Mouse (Mus musculus) heart, postnatal 36 days (tissue): ENCODE results near the gene Trpv3. TPM values are rescaled to one million over a fixed set of nuclear protein-coding genes. Genes with fewer than 3 reads are reported as not detected.

Experiments
- DNase-seq, 2 experiments: peaks; one replicate each; pipeline ENCODE4 v3.0.0; 2021 to 2022
- intact Hi-C: fragments of 180-260 bp; cut with DNase I; formaldehyde crosslinking; loops from one replicate; pipeline ENCODE4 v1.15.1; 2025
- total RNA-seq, 2 experiments: library from RNA; stranded (reverse); gene quantifications; 2 replicates each; pipeline ENCODE4 v1.2.3; 2021

Gene Trpv3
- total RNA-seq = under 1 TPM in 1 of 2 experiments, not detected in 1; 0.05 TPM

DNA sequence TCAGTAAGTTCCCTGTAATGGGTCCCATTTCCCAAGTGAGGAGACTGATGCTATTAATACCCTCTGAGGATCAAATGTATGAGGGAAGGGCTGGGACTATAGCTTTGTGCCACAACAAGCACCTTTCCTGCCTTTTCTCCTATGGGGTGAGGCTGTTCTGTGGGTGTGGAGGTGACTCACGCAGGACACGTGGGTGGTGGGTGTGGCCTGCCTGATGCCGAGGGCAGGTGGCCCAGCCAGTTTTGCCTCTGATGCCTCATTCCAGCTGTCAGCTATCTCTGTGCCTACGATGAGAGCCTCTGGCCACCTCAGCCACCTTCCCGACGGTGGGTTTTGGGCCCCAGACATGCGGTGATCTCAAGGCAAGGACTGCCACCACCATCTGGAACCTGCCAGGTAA is at the start of gene Trpv3:
Gene Trpv3, plus strand, starts transcription at position 122 of the 400 bp plus-strand sequence.
- intact Hi-C loops = no loop called here
- no peak for DNase-seq

DNA sequence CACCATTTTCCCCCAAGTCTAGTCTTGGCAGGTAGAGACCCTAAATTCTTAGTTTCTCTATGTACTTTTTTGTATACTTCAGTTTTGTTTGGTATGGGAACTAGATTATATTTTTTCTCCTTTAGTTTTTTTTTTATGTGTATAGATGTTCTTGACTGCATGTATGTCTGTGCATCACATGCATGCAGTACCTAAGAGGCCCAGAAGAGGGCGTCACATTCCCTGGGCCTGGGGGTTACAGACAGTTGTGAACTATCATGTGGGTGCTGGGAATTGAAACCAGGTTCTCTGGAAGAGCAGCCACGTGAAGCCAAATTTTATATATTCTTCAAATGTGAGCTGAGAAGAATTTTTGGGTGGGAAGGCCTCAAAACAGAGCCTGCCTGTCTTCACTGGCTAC is 47.5 kb upstream of the Trpv3 start:
- no peak for DNase-seq
- intact Hi-C loops = no loop called here

DNA sequence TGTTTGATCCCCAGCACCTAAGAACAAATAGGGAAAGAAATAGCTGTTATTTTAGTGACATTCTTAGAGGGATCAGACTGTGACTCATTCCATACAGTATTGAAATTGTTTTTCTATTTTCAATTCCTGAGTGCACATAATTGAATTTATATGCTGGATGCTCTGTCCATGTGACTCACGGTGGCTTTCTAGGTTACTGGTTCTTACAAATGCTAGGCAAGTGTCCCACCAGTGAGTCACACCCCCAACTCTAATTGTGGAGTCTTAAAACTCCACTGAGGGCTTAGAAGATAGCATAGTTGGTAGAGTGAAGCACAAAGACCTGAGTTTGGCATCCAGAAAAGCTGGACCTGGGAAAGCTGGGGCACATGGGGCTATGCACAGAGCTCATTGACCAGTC is 46.5 kb upstream of the Trpv3 start:
- intact Hi-C loops = no loop called here
- DNase-seq = no peak

DNA sequence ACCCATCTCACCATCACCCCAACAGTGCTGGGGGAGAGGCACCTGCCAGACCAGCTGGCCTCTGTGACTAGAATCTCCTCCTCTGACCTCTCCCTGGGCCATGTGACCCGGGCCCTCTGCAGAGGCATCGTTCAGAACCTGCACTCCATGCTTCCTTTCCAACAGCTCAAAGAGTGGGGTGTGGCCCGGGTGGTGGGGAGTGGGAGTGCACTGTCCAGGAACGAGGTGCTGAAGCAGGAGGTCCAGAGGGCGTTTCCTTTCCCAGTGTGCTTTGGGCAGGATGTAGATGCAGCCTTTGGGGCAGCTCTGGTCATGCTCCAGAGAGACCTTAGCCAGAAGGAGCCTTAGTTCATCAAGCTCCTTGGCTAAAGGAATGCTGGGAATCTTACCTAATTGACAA is 44.3 kb upstream of the Trpv3 start:
- intact Hi-C loops = no loop called here
- DNase-seq = no peak

DNA sequence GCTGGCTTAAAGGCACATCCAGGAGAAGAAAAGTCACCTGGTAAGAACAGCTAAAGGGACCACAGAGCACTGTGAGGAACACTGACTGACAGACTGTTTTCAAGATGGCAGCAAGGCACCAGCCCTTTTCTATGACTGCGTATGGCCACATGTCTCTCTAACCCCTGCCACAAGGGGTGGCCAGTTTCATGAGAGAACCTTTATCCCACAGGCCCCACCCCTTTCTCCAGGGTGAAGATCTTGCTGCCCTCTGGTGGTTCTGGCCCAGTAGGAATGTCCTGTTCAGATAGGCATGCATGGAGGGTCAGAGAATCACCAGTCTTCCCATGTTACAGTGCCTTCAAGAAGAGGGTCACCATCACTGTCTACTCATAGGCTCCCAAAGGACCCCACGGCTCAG is 43.2 kb upstream of the Trpv3 start:
- DNase-seq = peak in 1 of 2 experiments; percentile 34
- intact Hi-C loops = no loop called here

DNA sequence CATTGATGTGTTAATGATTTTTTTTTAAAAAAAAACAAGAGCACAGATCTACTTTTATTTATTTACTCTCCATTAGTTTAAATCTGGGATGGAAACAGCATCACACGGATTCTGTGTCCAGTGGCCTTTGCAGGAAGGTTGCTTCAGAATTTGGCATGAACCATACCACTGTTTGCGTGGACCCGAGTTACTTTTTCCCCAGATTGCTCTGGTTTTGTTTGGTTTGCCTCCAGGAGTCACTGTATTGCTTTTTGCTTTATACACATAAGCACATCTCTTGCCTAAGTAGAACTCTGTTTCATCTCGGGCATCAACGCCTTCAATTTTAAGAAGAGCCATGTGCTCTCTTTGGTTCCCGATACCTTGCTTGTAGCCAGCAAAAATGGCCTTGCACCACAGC is 41.3 kb upstream of the Trpv3 start:
- intact Hi-C loops = no loop called here
- DNase-seq = no peak

DNA sequence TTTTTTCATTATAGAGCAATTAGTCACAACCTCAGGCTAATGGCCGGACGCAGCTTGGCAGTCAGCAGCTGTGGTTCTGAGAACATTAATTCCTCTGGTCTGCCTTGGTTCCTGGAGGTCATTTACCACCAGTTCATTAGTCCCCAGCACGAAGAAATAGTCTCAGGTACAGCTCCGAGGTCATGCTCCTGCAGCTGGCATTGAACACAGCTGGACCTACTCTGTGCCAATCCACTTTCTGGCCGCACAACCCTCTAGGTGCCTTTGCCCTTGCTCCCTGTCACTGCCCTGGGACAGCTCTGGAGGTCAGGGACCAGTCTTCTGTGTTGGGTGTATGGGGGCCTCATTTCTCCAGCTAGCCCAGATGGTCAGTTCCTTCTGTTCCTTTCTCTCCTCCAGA is 38.3 kb upstream of the Trpv3 start:
- DNase-seq = no peak
- intact Hi-C loops = no loop called here

DNA sequence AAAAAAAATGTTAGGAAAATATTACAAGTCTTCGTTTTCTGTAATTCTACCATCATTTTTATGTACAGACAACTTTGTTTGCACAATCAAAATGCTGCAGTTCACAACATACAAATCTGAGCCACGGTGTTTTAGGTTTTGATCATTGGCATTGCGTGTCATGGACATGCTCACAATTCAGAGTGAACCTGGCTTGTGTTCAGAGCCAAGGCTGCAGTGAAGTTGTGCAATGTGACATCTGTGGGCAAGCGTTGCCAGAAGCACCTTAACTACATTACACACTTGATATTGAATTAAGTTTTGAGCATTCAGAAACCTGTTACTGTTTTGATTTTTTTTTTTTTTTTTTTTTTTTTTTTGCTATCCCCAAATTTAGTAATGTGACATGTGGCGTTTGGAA is 37.1 kb upstream of the Trpv3 start:
- DNase-seq = no peak
- intact Hi-C loops = no loop called here

DNA sequence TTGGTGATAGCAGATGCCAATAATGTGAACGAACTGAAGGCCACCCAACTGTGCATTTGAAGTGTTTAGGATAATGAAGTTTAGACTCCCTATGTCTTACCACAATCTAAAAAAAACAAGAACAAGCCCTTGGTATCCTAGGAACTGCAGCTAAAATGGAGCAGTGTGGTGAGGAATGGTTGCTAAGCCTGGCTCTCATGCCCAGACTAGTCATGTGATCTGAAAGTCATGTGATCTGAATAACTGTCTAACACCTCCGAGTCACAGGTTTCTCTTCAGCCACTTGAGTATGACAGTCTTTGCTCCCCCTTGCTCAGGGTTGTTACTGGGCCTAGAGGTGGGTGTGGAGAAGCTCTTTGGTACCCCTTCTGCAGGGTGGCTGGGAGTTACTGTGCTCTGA is 34.7 kb upstream of the Trpv3 start:
- intact Hi-C loops = no loop called here
- DNase-seq = no peak

DNA sequence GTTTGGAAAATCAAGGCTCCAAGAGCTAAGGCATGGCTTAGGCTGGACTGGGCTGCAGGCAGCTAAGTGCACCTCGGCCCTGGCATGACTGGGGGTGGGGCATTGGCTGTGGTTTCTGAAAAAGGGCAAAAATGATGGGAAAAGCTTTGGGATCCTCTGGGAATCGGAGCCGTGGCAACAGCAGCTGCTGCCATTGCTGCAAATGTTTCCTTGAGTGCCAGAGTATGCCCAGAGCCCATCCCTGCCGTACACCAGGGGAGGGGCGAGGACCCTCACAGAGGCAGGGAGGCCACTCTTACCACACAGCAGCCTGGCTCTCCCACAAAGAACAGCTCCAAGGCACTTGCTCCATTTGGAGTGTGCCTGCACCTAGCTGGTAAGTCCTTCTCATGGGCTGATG is 33.2 kb upstream of the Trpv3 start, which contains the start of gene Trpv1:
Gene Trpv1, plus strand, starts transcription at position 301 of the 400 bp plus-strand sequence.
- intact Hi-C loops = no loop called here
- DNase-seq = no peak

DNA sequence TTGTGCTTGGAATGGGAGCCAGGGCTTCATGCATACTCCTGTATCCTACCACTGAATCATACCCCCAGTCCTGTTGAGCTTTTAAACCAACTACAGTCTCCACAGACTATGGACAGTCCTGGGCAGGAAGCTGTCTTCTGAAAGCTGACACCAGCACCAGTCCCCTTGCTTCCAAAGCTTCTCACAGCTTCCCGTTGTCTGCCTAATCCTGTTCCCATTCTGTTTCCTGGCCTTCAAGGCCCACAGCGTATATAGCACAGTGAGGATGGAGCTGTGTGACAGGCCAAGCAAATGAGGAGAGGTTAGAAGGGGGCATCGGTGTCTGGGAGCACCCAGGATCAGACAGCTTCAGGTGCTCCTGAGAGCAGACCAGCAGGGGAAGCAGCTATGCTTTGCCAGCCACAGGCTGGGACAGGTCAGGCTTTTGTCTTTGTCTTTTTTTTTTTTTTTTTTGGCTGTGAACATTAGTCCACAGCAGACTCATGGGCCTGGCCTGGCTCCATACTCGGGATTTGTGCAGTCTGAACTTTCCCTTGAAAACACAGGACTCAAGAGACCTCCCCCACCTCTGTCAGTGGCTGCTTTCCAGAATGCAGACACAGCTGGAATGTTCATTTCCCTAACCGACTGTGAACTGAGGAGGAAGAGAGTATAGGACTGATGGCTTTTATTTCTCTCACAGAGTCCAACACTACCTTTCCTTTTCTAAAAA is 31.0 kb upstream of the Trpv3 start:
- intact Hi-C loops = loop anchor here (2.0 kb wide), 1 partner anchor 45 kb away; no protein-coding TSS in a partner anchor
- DNase-seq = peak; percentile 74 to 78

DNA sequence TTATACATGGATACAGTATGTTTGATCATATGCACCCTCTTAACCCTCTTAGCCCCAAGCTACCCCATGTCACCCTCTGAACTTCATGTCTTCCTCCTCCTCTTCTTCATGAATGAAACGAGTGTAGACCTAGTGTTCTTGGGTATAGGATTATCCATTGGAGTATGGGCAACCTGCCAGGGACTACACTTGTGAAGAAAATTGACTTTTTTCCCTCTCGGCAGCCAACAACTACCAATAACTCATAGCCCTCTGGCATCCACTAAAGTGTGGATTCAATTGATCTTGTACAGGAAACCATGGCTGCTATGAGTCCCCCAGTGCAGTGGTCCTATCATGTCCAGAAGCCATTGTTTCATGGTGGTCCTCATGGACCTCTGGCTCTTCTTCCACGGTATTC is 30.5 kb upstream of the Trpv3 start:
- intact Hi-C loops = loop anchor here (2.0 kb wide), 1 partner anchor 44 kb away; no protein-coding TSS in a partner anchor
- DNase-seq = no peak

DNA sequence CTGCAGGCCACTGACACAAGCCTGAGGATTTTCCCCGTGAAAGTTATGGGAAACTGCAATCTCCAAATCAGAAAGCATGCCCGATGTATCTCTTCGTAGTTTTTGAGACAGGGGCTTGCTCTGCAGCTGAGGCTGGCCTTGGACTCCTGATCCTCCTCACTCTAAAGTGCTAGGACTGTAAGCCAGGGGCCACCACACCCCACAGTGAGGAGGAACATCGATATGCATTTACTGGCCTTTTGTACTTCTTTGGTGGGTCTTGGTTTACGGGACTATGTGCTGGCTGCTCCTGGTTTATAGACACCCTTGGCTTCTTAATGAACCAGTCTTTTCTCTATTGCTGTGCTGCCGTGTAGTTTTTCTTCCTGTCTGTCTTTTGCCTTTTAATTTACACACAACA is 25.0 kb upstream of the Trpv3 start:
- DNase-seq = no peak
- intact Hi-C loops = no loop called here

DNA sequence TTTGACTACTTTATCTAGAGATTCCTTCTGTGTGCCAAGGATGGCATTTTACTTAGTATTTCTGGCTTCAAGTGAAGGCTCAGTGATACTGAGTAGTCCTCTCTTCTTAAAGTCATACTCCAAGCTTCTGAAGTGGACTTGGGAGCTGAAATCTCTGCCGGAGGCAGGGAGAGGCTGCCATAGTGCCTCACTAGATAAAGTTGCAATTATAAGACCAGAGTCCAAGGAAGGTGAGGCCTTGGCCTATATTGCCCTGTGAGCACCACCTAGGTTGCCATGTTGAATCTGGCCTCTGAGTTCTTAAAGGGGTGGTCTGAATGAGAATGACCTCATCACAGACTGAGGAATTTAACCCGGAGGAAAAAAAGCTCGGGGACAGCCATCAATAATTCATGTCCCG is 24.4 kb upstream of the Trpv3 start:
- DNase-seq = no peak
- intact Hi-C loops = no loop called here

DNA sequence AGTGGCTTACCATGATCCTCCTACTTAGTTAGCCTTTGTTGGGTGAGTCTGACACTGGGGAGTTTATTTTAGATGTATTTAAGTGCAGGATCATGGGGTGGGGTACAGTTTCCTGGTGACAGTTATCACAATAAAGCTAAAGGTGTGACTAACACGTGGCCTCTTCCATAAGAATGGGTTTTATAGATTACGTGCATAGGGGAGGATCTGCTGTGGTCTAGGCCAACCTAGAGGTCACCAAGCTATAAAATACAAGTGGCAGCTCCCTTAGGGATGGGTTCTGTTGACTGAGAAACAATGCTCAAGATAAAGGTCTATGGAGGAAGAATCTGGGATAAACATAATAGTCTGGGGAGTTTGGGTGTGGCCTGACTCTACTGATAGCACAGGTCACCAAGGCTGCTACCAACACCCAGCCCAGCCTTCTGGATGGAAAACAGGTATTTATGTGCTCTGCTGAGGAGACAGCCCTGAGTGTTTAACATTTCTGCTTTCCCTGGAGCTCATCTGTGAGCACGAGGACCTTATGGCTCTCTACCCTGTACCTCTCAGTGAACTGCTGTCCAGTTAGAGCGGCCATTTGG is 9.7 kb upstream of the Trpv3 start:
- intact Hi-C loops = no loop called here
- DNase-seq = no peak

DNA sequence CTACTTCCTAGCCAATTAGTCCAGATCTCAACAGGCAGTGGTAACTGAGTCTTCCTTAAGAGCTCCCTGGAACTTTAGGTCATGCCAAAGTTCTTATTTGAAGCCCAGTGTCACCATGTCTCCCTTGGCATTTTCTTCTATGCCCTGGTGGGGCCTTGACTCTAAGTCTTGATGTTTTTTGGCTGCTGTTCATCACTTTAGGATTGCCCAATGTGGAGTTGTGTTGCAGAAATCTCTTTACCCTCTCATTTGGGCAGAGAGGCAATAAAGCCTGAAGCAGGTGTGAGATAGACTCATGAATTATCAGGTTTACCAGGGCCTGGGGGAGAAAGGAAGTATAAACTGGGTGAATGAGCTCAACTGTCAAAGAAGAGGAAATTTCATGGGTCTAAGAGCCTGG is 8.5 kb upstream of the Trpv3 start:
- intact Hi-C loops = no loop called here

DNA sequence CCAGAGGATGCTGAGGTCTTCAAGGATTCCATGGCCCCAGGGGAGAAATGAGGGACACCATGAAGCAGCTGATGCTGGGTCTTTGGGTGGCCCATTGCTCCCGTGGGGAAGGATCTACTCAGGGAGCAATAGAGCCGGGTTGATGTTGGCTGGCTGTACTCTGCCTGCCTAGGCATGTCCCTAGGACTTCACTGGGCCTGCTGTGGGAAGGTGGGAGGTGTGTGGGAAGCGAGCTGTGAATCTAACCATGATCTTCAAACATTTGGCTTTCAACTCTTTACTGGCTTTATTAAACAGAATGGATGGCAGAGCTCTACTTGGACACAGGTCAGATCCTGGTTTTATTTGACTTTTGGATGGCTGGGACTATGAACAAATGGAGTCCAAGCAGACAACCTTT is 6.7 kb upstream of the Trpv3 start:
- DNase-seq = no peak
- intact Hi-C loops = no loop called here

More for the DNA sequence above, 8.5 kb upstream of the Trpv3 start:
- DNase-seq = no peak

DNA sequence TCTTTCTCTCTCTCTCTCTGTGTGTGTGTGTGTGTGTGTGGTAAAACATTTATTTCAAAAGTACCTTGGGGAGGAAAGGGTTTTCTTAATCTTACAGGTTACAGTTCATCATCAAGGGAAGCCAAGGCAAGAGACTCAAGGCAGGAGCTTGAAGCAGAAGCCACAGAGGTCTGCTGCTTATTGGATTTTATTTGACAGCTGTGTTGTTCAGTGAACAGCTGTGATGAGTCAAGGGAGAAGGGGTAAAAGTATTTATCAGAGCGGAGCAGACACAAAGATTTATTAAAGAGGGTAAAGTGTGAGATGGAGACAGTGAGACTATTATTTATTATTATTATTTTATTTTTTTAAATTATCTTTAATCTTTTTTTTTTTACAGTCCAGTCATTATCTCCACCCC is 5.8 kb upstream of the Trpv3 start:
- intact Hi-C loops = no loop called here
- DNase-seq = no peak

DNA sequence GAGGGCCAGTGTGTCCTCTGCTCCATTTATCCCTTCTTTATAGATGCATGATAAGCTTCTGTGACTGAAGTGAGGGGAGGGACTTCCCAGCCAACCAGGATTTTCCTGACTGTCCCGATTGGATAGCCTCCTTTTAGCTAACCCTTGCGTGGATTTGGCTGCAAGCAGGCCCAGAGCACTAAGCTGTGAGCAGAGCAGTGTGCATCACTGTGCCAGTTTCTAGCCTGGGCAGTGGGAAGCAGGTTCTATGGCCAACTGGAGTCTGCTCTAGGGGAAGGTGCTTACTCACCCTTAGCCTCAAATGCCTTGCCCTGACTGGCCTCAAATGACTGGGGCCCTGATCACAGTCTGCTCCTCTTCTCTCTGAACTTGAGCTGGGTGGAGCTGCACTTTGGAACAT is 7.6 kb downstream of the Trpv3 start:
- intact Hi-C loops = no loop called here
- DNase-seq = no peak

DNA sequence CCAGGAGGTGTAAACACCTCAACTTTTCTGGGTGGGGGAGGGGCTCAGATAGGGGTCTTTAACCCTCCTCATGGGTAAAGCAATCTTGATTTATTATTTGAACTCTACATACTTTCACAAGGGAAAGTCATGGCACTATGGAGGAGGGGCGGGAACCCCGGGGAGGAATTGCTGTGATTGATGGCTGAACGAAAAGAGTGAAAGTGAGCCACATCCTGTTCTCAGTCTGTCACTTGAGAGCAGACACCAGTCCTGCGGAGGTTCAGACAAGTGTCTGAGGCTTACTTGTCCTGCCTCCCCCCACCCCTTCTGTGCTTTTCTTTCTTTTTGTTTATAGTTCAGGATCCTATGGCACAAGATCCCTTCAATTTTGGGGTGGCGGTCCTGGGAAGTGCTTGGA is 13.5 kb downstream of the Trpv3 start:
- intact Hi-C loops = loop anchor here (1.0 to 2.0 kb wide), 2 partner anchors 44 to 142 kb away; partner anchors contain the start of gene Haspin
- no peak for DNase-seq

DNA sequence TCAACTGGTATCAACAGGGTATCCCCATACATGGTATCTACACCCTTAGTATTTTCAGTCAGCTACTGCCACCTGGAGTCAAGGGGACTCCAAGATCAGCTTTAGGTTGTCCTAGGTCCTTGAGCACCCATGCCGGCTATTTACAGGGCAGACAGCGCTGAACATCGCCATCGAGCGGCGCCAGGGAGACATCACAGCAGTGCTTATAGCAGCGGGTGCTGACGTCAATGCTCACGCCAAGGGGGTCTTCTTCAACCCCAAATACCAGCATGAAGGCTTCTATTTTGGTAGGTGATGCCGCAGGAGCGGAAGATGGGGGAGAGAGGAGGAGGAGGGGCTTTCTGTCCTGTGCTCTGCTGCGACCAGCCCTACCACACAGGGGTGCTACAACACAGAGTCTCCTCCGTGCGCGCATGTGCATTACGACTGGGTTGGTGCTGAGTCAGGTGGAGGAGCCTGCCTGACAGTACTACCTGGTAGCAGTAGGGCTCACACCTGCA is 14.4 kb downstream of the Trpv3 start:
- intact Hi-C loops = loop anchor here (1.0 to 2.0 kb wide), 3 partner anchors 45 to 149 kb away; partner anchors contain the start of gene Haspin
- DNase-seq = peak; percentile 24 to 40

DNA sequence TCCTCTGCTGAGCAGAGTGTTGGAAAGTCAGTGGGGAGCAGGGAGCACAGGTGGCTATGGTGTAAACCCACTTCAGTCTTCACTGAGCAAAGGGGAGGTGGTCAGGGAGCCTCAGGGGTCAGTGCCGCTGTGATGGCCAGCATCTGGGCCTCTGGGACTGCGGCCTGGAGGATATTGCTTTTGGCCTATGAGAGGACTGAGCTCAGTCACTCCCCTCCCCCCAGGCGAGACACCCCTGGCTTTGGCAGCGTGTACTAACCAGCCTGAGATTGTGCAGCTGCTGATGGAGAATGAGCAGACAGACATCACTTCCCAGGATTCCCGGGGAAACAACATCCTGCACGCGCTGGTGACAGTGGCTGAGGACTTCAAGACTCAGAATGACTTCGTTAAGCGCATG is 16.2 kb downstream of the Trpv3 start:
- DNase-seq = peak in 1 of 2 experiments; percentile 35
- intact Hi-C loops = loop anchor here (2.0 kb wide), 1 partner anchor 151 kb away; no protein-coding TSS in a partner anchor
